Mouse (Mus musculus): ENCODE measurements around the gene 4930519P11Rik. TPM values are rescaled to one million over a fixed set of nuclear protein-coding genes. Genes with fewer than 3 reads are reported as not detected.

The 4930519P11Rik gene
- polyA plus RNA-seq, 1 experiment from 2014 or later: not detected

GRCm38 (mm10) chr2:154571266-154571665, 42.0 kb downstream of the 4930519P11Rik start:
- Histone ChIP-seq H3K4me2 (ENCODE audit: low read depth) (no peak overlapping the region), H3K4me3 (ENCODE audit: low read depth, low read length) (no peak overlapping the region), H3K4me1 (ENCODE audit: control insufficient read depth, insufficient read depth, low read length) (peaks cover 21% of the 10 kb centered on the region), H3K9me3 (ENCODE audit: control insufficient read depth, low read length) (no peaks in the 10 kb centered on the region), H3K27me3 (ENCODE audit: control insufficient read depth, insufficient read depth, low read length) (no peaks in the 10 kb centered on the region), H3K36me3 (ENCODE audit: control insufficient read depth, insufficient read depth, low read length) (no peaks in the 10 kb centered on the region), H3K9ac (ENCODE audit: low read length) (no peak overlapping the region), H3K27ac (ENCODE audit: low read depth, low read length) (no peak overlapping the region)
- ATAC-seq (ENCODE audit: insufficient read depth, low FRiP score, low TSS enrichment): no peak
- no peak for DNase-seq (ENCODE audit: low spot score)
- WGBS: 78% methylated on average over 4 of the region's 4 CpGs

DNA sequence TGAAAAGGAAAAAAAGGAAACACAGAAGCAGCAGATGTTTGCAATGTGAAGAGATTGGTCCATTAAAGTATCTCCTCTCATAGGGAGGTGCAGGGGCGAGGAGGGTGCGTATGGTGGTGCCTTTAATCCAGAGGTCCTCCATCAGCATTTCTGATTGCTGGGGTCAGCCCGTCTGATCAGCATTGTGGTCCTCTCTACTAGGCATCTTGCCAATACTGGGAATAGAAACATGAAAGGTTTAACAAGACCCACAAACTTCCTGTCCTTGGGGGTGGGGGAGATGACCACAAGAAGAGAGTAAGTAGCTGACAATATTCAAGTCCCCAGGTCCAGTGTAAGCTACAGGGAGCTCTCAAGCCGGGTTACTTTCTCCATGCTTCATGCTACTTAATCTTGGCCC, 42.6 kb downstream of the 4930519P11Rik start:
- no peak overlapping the region for H3K27ac ChIP-seq (ENCODE audit: low read depth, low read length)
- no peaks in the 10 kb centered on the region for H3K27me3 ChIP-seq (ENCODE audit: control insufficient read depth, insufficient read depth, low read length)
- 63% methylated on average over 4 of the region's 4 CpGs for WGBS
- H3K4me2 ChIP-seq (ENCODE audit: low read depth): no peak overlapping the region
- no peaks in the 10 kb centered on the region for H3K36me3 ChIP-seq (ENCODE audit: control insufficient read depth, insufficient read depth, low read length)
- H3K9me3 ChIP-seq (ENCODE audit: control insufficient read depth, low read length): no peaks in the 10 kb centered on the region
- no peak for DNase-seq (ENCODE audit: low spot score)
- no peak overlapping the region for H3K9ac ChIP-seq (ENCODE audit: low read length)
- no peak overlapping the region for H3K4me3 ChIP-seq (ENCODE audit: low read depth, low read length)
- peaks cover 26% of the 10 kb centered on the region for H3K4me1 ChIP-seq (ENCODE audit: control insufficient read depth, insufficient read depth, low read length)
- ATAC-seq (ENCODE audit: insufficient read depth, low FRiP score, low TSS enrichment): no peak

DNA sequence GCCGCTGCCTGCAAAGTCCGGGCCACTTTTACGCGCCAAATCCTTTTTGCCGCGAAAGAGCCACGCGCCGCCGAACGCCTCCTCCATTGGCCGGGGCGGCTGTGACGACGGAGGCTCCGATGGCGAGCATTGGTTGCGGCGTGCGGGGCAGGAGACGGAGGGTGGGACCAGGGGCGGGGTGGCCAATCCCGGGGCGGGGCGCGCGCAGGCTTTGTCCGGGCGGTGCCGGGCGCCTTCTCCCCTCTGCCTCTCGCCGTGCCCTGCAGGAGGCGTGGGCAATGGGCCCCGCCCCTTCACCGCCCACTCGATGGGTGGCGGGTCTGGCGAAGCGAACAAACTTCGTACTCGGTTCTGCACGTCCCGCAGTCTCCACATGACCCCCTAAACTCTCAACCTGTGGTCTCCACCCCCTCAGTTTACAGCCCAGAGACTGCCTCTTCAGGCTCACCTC, 43.4 kb downstream of the 4930519P11Rik start, which contains the start of gene E2f1:
E2f1 (minus strand) TSS at position 57 of the 451 bp plus-strand sequence.
- Histone ChIP-seq H3K9ac (ENCODE audit: low read length) (peak within 1 kb of the TSS; percentile 88), H3K4me1 (ENCODE audit: control insufficient read depth, insufficient read depth, low read length) (peaks cover 27% of the 10 kb centered on the region), H3K36me3 (ENCODE audit: control insufficient read depth, insufficient read depth, low read length) (no peaks in the 10 kb centered on the region), H3K27ac (ENCODE audit: low read depth, low read length) (peak within 1 kb of the TSS; percentile 85), H3K27me3 (ENCODE audit: control insufficient read depth, insufficient read depth, low read length) (no peaks in the 10 kb centered on the region), H3K9me3 (ENCODE audit: control insufficient read depth, low read length) (no peaks in the 10 kb centered on the region), H3K4me3 (ENCODE audit: low read depth, low read length) (peak within 1 kb of the TSS; percentile 88), H3K4me2 (ENCODE audit: low read depth) (peak within 1 kb of the TSS; percentile 76)
- DNase-seq (ENCODE audit: low spot score) (peak; percentile 98), ATAC-seq (ENCODE audit: insufficient read depth, low FRiP score, low TSS enrichment) (peak; percentile 96)
- under 1% methylated on average over 30 of the region's 44 CpGs for WGBS

- WGBS: 0% methylated on average over 38 of the region's 70 CpGs
- DNase-seq (ENCODE audit: low spot score): peak; percentile 71
- no peaks in the 10 kb centered on the region for H3K27me3 ChIP-seq (ENCODE audit: control insufficient read depth, insufficient read depth, low read length)
- peak; percentile 60 for ATAC-seq (ENCODE audit: insufficient read depth, low FRiP score, low TSS enrichment)
- peak overlapping the region; percentile 88 for H3K9ac ChIP-seq (ENCODE audit: low read length)
- H3K4me3 ChIP-seq (ENCODE audit: low read depth, low read length): peak overlapping the region; percentile 88
- H3K4me1 ChIP-seq (ENCODE audit: control insufficient read depth, insufficient read depth, low read length): peaks cover 27% of the 10 kb centered on the region
- H3K27ac ChIP-seq (ENCODE audit: low read depth, low read length): peak overlapping the region; percentile 85
- peak overlapping the region; percentile 76 for H3K4me2 ChIP-seq (ENCODE audit: low read depth)
- H3K36me3 ChIP-seq (ENCODE audit: control insufficient read depth, insufficient read depth, low read length): no peaks in the 10 kb centered on the region
- no peaks in the 10 kb centered on the region for H3K9me3 ChIP-seq (ENCODE audit: control insufficient read depth, low read length)
These were observed 44.0 kb downstream of the 4930519P11Rik start for GRCm38 (mm10) chr2:154569071-154569748.

DNA sequence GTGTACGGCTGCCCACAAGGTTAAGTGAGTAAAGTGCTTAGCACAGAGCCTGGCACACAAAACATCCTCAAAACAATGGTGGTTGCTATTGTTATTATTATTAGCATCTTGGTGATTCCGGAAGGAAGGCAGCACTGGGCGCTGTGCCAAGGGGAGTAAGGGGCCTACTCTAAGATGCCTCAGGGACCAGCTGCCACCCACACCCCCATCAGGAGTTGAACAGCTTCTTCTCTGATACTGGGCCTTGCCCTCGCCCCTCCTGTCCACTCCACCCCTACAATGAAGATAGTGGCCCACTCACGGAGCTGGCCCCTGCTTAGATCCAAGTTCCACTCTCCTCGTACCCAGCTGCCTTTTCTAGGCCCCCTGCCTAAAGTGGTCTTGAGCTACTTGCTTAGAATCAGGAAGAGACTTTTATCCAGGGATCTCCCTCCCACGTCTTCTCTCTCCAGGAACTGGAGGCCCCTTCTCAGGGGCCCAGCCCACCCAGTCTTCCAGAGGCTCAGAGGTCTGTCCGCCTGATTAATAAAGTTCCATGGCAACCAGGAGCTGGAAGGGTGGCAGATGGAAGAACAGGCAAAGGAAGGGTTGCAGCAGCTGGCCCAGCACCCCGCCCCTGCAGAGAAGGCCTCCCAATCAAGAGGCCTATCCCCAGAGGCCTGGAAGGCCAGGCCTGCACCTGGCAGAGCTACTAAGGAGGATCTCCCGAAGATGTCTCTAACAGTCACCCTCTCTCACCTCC, 44.7 kb downstream of the 4930519P11Rik start:
- DNase-seq (ENCODE audit: low spot score) (peak; percentile 62), ATAC-seq (ENCODE audit: insufficient read depth, low FRiP score, low TSS enrichment) (peak; percentile 23)
- no peaks in the 10 kb centered on the region for H3K9me3 ChIP-seq (ENCODE audit: control insufficient read depth, low read length)
- WGBS: 11% methylated on average over 10 of the region's 10 CpGs
- no peaks in the 10 kb centered on the region for H3K27me3 ChIP-seq (ENCODE audit: control insufficient read depth, insufficient read depth, low read length)
- H3K4me3 ChIP-seq (ENCODE audit: low read depth, low read length): peak overlapping the region; percentile 88
- peaks cover 27% of the 10 kb centered on the region for H3K4me1 ChIP-seq (ENCODE audit: control insufficient read depth, insufficient read depth, low read length)
- 0 out of 2 replicates have a peak, but pooled peaks cover 2% of the 10 kb centered on the region for H3K36me3 ChIP-seq (ENCODE audit: control insufficient read depth, insufficient read depth, low read length)
- H3K27ac ChIP-seq (ENCODE audit: low read depth, low read length): peak overlapping the region; percentile 85
- peak overlapping the region; percentile 76 for H3K4me2 ChIP-seq (ENCODE audit: low read depth)
- peak overlapping the region; percentile 88 for H3K9ac ChIP-seq (ENCODE audit: low read length)

DNA sequence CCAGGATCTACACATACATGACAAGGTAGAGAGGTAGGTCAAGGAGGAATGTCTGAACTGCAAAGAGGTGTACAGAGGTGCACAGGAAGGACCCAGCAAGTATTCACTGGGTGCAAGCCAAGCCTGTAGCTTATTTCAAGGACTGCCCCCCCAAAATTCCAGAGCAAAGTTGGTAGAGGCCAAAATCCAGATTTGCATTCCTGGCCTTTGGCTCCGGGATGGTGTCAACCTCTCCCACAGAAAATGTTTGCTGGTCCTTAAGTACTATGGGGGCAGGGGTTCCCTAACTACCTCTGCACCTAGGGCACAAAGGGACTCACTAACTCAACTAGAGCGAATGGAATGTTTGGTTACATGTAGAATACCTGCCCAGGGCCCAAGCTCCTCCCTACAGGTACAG, 45.5 kb downstream of the 4930519P11Rik start:
- Histone ChIP-seq H3K27ac (ENCODE audit: low read depth, low read length) (peak overlapping the region; percentile 45; the same call in 1 of the 2 replicates), H3K4me2 (ENCODE audit: low read depth) (peak overlapping the region; percentile 76), H3K27me3 (ENCODE audit: control insufficient read depth, insufficient read depth, low read length) (no peaks in the 10 kb centered on the region), H3K4me3 (ENCODE audit: low read depth, low read length) (peak overlapping the region; percentile 88), H3K4me1 (ENCODE audit: control insufficient read depth, insufficient read depth, low read length) (peaks cover 27% of the 10 kb centered on the region), H3K36me3 (ENCODE audit: control insufficient read depth, insufficient read depth, low read length) (peaks cover 7% of the 10 kb centered on the region), H3K9ac (ENCODE audit: low read length) (no peak overlapping the region), H3K9me3 (ENCODE audit: control insufficient read depth, low read length) (no peaks in the 10 kb centered on the region)
- 78% methylated on average over 2 of the region's 2 CpGs for WGBS
- no peak for DNase-seq (ENCODE audit: low spot score)
- ATAC-seq (ENCODE audit: insufficient read depth, low FRiP score, low TSS enrichment): no peak

DNA sequence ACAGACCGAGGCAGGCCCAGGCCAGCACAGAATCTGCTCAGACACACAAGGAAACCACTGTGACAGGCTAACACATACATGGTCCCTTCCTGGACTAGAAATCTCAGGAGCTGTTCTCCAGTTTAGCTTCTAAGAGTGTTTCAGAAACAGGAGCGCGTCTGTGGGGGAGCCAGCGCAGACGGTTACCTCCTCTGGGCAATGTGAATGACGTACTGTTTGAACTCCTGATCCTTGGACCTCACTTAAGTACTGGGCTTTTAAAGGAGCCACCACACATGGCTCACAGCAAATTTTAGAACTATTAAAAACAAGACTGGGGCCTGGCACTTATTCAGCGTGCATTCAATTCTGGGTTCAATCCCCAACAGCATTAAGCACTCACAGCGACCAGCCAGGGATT, 46.6 kb downstream of the 4930519P11Rik start:
- Histone ChIP-seq H3K27me3 (ENCODE audit: control insufficient read depth, insufficient read depth, low read length) (no peaks in the 10 kb centered on the region), H3K9me3 (ENCODE audit: control insufficient read depth, low read length) (no peaks in the 10 kb centered on the region), H3K9ac (ENCODE audit: low read length) (peak overlapping the region; percentile 5; the same call in 1 of the 2 replicates), H3K36me3 (ENCODE audit: control insufficient read depth, insufficient read depth, low read length) (peaks cover 9% of the 10 kb centered on the region), H3K4me1 (ENCODE audit: control insufficient read depth, insufficient read depth, low read length) (peaks cover 27% of the 10 kb centered on the region), H3K27ac (ENCODE audit: low read depth, low read length) (0 out of 2 replicates have a peak overlapping the region, but pooled peaks have one; percentile 5), H3K4me2 (ENCODE audit: low read depth) (peak overlapping the region; percentile 76; the same call in 1 of the 2 replicates), H3K4me3 (ENCODE audit: low read depth, low read length) (no peak overlapping the region)
- DNase-seq (ENCODE audit: low spot score) (no peak), ATAC-seq (ENCODE audit: insufficient read depth, low FRiP score, low TSS enrichment) (no peak)
- 51% methylated on average over 8 of the region's 8 CpGs for WGBS

DNA sequence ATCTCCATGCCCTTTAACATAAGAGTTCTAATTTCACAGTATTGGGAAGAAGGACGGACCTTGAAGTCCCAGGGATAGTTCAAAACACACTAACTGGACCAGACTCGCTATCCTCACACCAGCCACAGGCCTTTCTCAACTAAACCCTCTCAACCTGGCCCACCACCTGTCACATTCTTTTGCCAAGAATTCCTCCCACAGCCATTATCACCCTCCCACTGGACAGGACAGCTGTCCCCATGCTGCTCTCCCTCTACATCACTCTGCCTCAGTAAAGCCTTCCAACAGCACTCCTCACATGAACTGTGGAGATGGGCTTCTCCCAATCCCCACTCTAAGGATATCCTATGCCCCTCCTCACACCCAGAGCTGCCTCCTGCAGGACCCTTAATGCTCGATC, 47.7 kb downstream of the 4930519P11Rik start:
- DNase-seq (ENCODE audit: low spot score) (no peak), ATAC-seq (ENCODE audit: insufficient read depth, low FRiP score, low TSS enrichment) (no peak)
- Histone ChIP-seq H3K9me3 (ENCODE audit: control insufficient read depth, low read length) (no peaks in the 10 kb centered on the region), H3K9ac (ENCODE audit: low read length) (no peak overlapping the region), H3K4me1 (ENCODE audit: control insufficient read depth, insufficient read depth, low read length) (peaks cover 27% of the 10 kb centered on the region), H3K27ac (ENCODE audit: low read depth, low read length) (no peak overlapping the region), H3K27me3 (ENCODE audit: control insufficient read depth, insufficient read depth, low read length) (no peaks in the 10 kb centered on the region), H3K4me3 (ENCODE audit: low read depth, low read length) (no peak overlapping the region), H3K4me2 (ENCODE audit: low read depth) (no peak overlapping the region), H3K36me3 (ENCODE audit: control insufficient read depth, insufficient read depth, low read length) (peaks cover 9% of the 10 kb centered on the region)
- WGBS: 66% methylated on average over 3 of the region's 3 CpGs

Measured in neural tube, embryonic 11.5 days (tissue).